Mouse (Mus musculus) fat pad, adult 2 months (tissue): ENCODE measurements around the gene Utf1.

Experiments
- DNase-seq: peaks from one replicate; pipeline ENCODE4 v3.0.0-alpha.2; 2011; ENCODE audit warnings: low read depth, low spot score; ENCODE audit errors: extremely low read depth

Utf1 gene

GRCm38 (mm10) chr7:139937138-139937537 is 6.5 kb upstream of the Utf1 start:
- peak; percentile 40 for DNase-seq

- DNase-seq = no peak
Observed at GRCm38 (mm10) chr7:139937810-139938209, 5.8 kb upstream of the Utf1 start.

- DNase-seq = no peak
Observed at GRCm38 (mm10) chr7:139940476-139941209, 2.9 kb upstream of the Utf1 start.

GRCm38 (mm10) chr7:139944291-139945240 is 977 bp downstream of the Utf1 start:
- DNase-seq = no peak

- DNase-seq = no peak
Observed at GRCm38 (mm10) chr7:139945516-139945915, 1.9 kb downstream of the Utf1 start.

GRCm38 (mm10) chr7:139946032-139946431 is 2.4 kb downstream of the Utf1 start:
- no peak for DNase-seq

GRCm38 (mm10) chr7:139949893-139950282 is 6.3 kb downstream of the Utf1 start:
- no peak for DNase-seq

- DNase-seq = no peak
Observed at GRCm38 (mm10) chr7:139950283-139950971, 6.8 kb downstream of the Utf1 start.

GRCm38 (mm10) chr7:139951079-139951478 is 7.5 kb downstream of the Utf1 start:
- no peak for DNase-seq

GRCm38 (mm10) chr7:139951991-139952633 is 8.5 kb downstream of the Utf1 start:
- DNase-seq = no peak

- DNase-seq = no peak
Observed at GRCm38 (mm10) chr7:139955505-139955904, 11.9 kb downstream of the Utf1 start.

GRCm38 (mm10) chr7:139956658-139957057 is 13.1 kb downstream of the Utf1 start:
- no peak for DNase-seq

- no peak for DNase-seq
Observed at GRCm38 (mm10) chr7:139957437-139957836, 13.8 kb downstream of the Utf1 start.

- no peak for DNase-seq
Observed at GRCm38 (mm10) chr7:139957958-139958357, 14.4 kb downstream of the Utf1 start.

- no peak for DNase-seq
Observed at GRCm38 (mm10) chr7:139961141-139961540, 17.6 kb downstream of the Utf1 start.

- no peak for DNase-seq
Observed at GRCm38 (mm10) chr7:139963814-139964213, 20.2 kb downstream of the Utf1 start.

GRCm38 (mm10) chr7:139967175-139967574 is 23.6 kb downstream of the Utf1 start:
- DNase-seq = no peak

GRCm38 (mm10) chr7:139968428-139968827 is 24.8 kb downstream of the Utf1 start:
- DNase-seq = no peak

GRCm38 (mm10) chr7:139969348-139970130 is 25.9 kb downstream of the Utf1 start:
- DNase-seq = no peak
